Mouse (Mus musculus) thymus, adult 2 months (tissue): ENCODE measurements around the gene Nnmt.

Experiments used
- CTCF ChIP-seq: fragments of 200-500 bp; IDR thresholded peaks from 2 replicates; pipeline ENCODE4 v1.5.1; 2012; ENCODE audit warnings: mild to moderate bottlenecking, control low read depth, low read length, moderate library complexity, borderline replicate concordance; ENCODE audit not compliant: control insufficient read depth, poor library complexity, insufficient read depth; ENCODE audit errors: extremely low read depth
- POLR2A ChIP-seq: fragments of 200-500 bp; IDR thresholded peaks from 2 replicates; pipeline ENCODE4 v1.6.1; 2012; ENCODE audit warnings: mild to moderate bottlenecking, low read length, control low read depth, moderate library complexity; ENCODE audit not compliant: control insufficient read depth, poor library complexity, insufficient read depth; ENCODE audit errors: extremely low read depth

GRCm38 (mm10) chr9:48644926-48645647 is 40.1 kb upstream of the Nnmt start:
- no peak for TF ChIP-seq CTCF
- TF ChIP-seq POLR2A, result no peak
